Mouse (Mus musculus) spleen, adult 2 months (tissue): ENCODE measurements at regions not wholly inside any gene's neighbourhood (a gene's known extent, or its start where the extent isn't known, plus 50 kb on each side); places are given as distances from the start of the nearest gene placed in this dataset.

Experiments
- DNase-seq, 2 experiments: peaks; one replicate each; pipeline versions ENCODE4 v3.0.0 to v3.0.0-alpha.2; 2012 to 2021; ENCODE audit warnings: low spot score in 2 of 2, low read depth in 1 of 2
- H3K27ac ChIP-seq: fragments of 200-500 bp; 2 replicates; pipeline ENCODE4 v1.5.1; 2012; ENCODE audit warnings: low read length, inconsistent platforms; ENCODE audit not compliant: insufficient read depth
- H3K27me3 ChIP-seq: fragments of 200-500 bp; 2 replicates; pipeline ENCODE4 v1.6.1; 2012; ENCODE audit warnings: mild to moderate bottlenecking, moderate library complexity, low read length, inconsistent platforms; ENCODE audit not compliant: control insufficient read depth, insufficient read depth
- H3K36me3 ChIP-seq: fragments of 200-500 bp; 2 replicates; pipeline ENCODE4 v1.6.1; 2012; ENCODE audit warnings: mild to moderate bottlenecking, low read length, inconsistent platforms; ENCODE audit not compliant: control insufficient read depth, insufficient read depth
- H3K4me1 ChIP-seq: fragments of 200-500 bp; 2 replicates; pipeline ENCODE4 v1.6.1; 2011; ENCODE audit warnings: inconsistent platforms; ENCODE audit not compliant: control insufficient read depth, insufficient read depth, insufficient read length
- H3K4me3 ChIP-seq: fragments of 200-500 bp; 2 replicates; pipeline ENCODE4 v1.5.1; 2011; ENCODE audit warnings: mild to moderate bottlenecking, inconsistent platforms; ENCODE audit not compliant: insufficient read depth, insufficient read length; ENCODE audit errors: extremely low read depth
- CTCF ChIP-seq: fragments of 200-500 bp; IDR thresholded peaks from 2 replicates; pipeline ENCODE4 v1.5.1; 2011; ENCODE audit warnings: mild to moderate bottlenecking, inconsistent platforms; ENCODE audit not compliant: insufficient read depth, insufficient read length, insufficient replicate concordance; ENCODE audit errors: extremely low read depth
- POLR2A ChIP-seq: fragments of 200-500 bp; IDR thresholded peaks from 2 replicates; pipeline ENCODE4 v1.6.1; 2011; ENCODE audit warnings: low read depth, low read length, inconsistent platforms
- WGBS: fragments of 180-500 bp; shearing (Covaris S2); methylation state at CpG from one replicate; pipeline ENCODE4 v1.1.7; 2018; 5-methylcytosine and 5-hydroxymethylcytosine counted together

- 82% methylated on average over 5 of the region's 5 CpGs for WGBS
- Histone ChIP-seq H3K27ac (no peak overlapping the region), H3K4me1 (no peaks in the 10 kb centered on the region), H3K36me3 (no peaks in the 10 kb centered on the region), H3K27me3 (no peaks in the 10 kb centered on the region), H3K4me3 (no peak overlapping the region)
- no peak for TF ChIP-seq CTCF
- no peak for TF ChIP-seq POLR2A
- DNase-seq, result no peak
These were observed 398.8 kb downstream of the Mtx2 start for GRCm38 (mm10) chr2:75224443-75224842.

DNA sequence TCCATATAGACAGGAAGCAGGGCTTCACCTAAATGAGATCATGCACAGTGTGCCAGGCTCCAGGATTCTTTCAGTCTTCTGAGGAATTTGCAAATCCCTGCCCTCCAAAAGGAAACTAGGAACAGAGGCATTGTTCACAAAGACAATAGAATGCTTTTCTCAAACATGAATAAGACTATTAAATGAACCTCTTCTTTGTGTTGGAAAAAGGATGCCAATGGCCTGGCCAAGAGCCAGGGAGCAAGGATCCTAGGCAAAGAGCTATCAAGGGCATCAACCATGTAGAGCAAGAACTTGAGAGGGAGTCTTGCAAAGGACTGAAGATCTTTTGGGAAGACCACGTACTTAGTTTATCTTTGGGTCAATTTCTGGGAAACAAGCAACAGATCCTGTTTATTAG is 415.4 kb downstream of the Mtx2 start:
- WGBS, result 88% methylated on average over 1 of the region's 1 CpGs
- TF ChIP-seq POLR2A, result no peak
- TF ChIP-seq CTCF, result no peak
- no peaks in the 10 kb centered on the region for H3K36me3 ChIP-seq
- no peaks in the 10 kb centered on the region for H3K4me1 ChIP-seq
- H3K4me3 ChIP-seq, result no peak overlapping the region
- no peak overlapping the region for H3K27ac ChIP-seq
- DNase-seq, result no peak
- no peaks in the 10 kb centered on the region for H3K27me3 ChIP-seq

DNA sequence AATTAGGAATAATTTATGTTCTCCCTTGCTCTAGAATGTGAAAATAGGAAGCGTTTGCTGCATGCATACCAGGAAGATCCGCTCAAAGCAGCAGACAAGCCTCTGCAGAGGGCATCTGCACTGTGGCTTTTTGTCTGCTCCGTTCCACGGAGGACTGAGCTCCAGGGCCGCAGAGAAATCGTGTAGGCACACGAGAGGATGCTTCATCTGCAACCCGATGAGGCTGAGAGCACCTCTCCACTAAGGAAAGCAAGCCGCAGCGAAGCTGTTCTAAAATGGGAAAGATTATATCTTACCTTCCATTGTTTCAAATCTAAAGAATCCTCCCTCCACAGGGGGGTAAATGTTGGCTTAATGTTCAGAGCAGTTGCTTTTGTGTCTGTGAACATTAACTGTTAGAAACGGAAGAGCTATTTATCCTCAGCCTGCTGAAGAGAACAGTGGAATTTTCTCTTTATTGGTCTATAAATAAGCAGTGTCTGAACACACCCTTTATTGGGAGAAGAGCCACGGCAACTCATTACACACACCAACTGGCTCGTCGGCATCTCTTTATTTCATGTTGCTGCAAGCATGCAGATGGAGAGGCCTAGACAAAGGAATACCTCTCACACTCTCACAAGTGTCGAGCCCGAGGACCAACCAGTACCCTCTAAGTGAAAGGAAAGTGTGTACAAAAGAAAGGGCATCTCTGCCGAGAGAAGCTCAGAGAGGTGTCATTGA is 414.6 kb upstream of the Hnrnpa3 start:
- no peak for DNase-seq
- no peak overlapping the region for H3K4me3 ChIP-seq
- H3K4me1 ChIP-seq, result no peaks in the 10 kb centered on the region
- H3K27ac ChIP-seq, result no peak overlapping the region
- H3K36me3 ChIP-seq, result no peaks in the 10 kb centered on the region
- TF ChIP-seq POLR2A (no peak), CTCF (no peak)
- no peaks in the 10 kb centered on the region for H3K27me3 ChIP-seq
- 86% methylated on average over 17 of the region's 17 CpGs for WGBS

DNA sequence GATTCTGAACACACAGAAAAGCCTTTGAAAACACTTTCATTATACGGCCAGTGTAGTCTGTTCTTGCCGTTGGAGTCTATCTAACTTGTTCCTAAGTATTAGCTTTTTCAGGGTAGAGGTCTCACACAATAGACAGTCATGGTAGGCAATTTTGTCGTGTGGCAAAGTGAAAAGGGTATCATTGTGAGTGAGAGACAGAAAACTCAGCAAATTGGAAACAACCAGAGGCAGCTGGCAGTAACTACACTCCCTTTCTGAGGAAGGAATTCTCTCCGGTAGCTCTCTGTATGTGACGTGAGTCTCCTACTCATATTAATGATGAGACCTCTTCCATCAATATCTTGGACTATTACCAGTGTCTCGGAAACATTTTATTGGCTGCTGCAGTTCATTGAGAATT is 413.8 kb upstream of the Hnrnpa3 start:
- Histone ChIP-seq H3K4me1 (no peaks in the 10 kb centered on the region), H3K4me3 (no peak overlapping the region), H3K36me3 (no peaks in the 10 kb centered on the region), H3K27ac (no peak overlapping the region), H3K27me3 (no peaks in the 10 kb centered on the region)
- 94% methylated on average over 6 of the region's 6 CpGs for WGBS
- no peak for DNase-seq
- TF ChIP-seq POLR2A (no peak), CTCF (no peak)

- TF ChIP-seq CTCF (no peak), POLR2A (no peak)
- no peak overlapping the region for H3K4me3 ChIP-seq
- DNase-seq, result no peak
- no peaks in the 10 kb centered on the region for H3K27me3 ChIP-seq
- no peaks in the 10 kb centered on the region for H3K36me3 ChIP-seq
- no peaks in the 10 kb centered on the region for H3K4me1 ChIP-seq
- H3K27ac ChIP-seq, result no peak overlapping the region
- 74% methylated on average over 5 of the region's 5 CpGs for WGBS
These were observed 413.4 kb upstream of the Hnrnpa3 start for GRCm38 (mm10) chr2:75245662-75246061.

DNA sequence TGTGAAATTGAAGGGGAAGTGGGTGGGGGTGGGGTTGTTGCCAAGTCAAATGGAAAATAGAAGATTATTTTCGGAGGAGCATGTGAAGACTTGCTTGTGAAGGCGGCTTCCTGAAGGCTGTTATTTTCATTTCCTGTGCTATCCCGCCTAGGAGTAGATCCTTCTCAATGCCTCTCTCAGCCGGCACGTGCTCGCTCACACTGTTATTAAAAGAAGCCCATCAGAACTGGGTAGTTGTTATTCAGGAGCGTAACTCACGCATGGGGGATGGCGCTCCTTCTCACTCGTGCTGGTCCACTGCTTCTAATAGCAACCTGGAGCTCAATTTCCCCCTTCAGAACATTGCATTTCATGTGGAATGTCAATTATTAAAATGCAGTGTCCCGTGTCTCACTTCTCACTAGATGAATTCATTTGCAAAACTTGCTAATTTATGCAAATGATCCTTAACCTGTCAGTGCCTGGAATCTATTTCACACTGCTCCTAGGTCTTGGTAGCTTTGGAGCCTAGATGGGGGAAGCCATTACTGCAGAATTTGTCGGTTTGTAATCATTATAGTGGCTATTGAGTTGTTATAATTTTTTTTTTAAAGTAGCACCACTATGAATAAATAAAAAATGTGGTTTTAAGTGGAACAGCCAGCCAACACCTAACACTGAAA is 412.8 kb upstream of the Hnrnpa3 start:
- Histone ChIP-seq H3K27ac (no peak overlapping the region), H3K36me3 (no peaks in the 10 kb centered on the region), H3K27me3 (no peaks in the 10 kb centered on the region), H3K4me3 (no peak overlapping the region), H3K4me1 (no peaks in the 10 kb centered on the region)
- WGBS, result 18% methylated on average over 12 of the region's 12 CpGs
- TF ChIP-seq CTCF (no peak), POLR2A (no peak)
- no peak for DNase-seq

DNA sequence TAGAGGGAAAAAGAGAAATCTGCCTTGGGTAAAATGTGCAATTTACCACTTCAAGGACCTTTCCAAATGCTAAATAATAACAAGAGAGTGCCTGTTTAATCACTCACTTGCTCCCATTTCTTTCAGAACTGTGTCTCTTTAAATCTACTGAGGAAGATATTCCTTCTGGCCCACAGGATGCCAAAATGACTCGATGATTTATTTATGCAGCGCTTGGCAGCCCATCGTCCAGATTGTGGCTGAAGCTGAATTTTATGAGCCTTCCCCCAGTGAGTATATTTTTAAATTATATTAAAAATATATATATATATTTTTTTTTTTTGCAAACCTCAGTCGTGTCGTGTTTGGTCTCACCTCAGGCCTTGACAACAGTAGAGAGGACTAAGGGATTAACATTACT is 410.8 kb upstream of the Hnrnpa3 start:
- no peaks in the 10 kb centered on the region for H3K4me1 ChIP-seq
- H3K27me3 ChIP-seq, result no peaks in the 10 kb centered on the region
- no peaks in the 10 kb centered on the region for H3K36me3 ChIP-seq
- H3K27ac ChIP-seq, result no peak overlapping the region
- no peak overlapping the region for H3K4me3 ChIP-seq
- WGBS, result 39% methylated on average over 5 of the region's 5 CpGs
- TF ChIP-seq POLR2A, result no peak
- TF ChIP-seq CTCF, result no peak
- DNase-seq, result no peak
